Mouse (Mus musculus) midbrain, embryonic 11.5 days (tissue): ENCODE measurements around the gene Stn1. TPM values are rescaled to one million over a fixed set of nuclear protein-coding genes. Genes with fewer than 3 reads are reported as not detected.

ENCODE experiments used
- ATAC-seq: fragments of 200-750 bp; cut with Nextera tagmentation; 2 replicates; pipeline ENCODE4 v1.8.0; 2017; ENCODE audit warnings: moderate TSS enrichment, moderate library complexity; ENCODE audit not compliant: low FRiP score
- DNase-seq: peaks from one replicate; pipeline ENCODE4 v3.0.0; 2015; ENCODE audit warnings: low spot score; ENCODE audit errors: missing footprints
- H3K27ac ChIP-seq: fragments of 300-500 bp; sonication (generic); 2 replicates; pipeline ENCODE4 v1.5.1; 2014; ENCODE audit warnings: low read depth, low read length
- H3K27me3 ChIP-seq: fragments of 300-500 bp; sonication (generic); 2 replicates; pipeline ENCODE4 v1.6.1; 2014; ENCODE audit warnings: mild to moderate bottlenecking, low read length, moderate library complexity, mixed read lengths; ENCODE audit not compliant: control insufficient read depth, insufficient read depth
- H3K36me3 ChIP-seq: fragments of 300-500 bp; sonication (generic); 2 replicates; pipeline ENCODE4 v1.6.1; 2014; ENCODE audit warnings: mild to moderate bottlenecking, low read length, moderate library complexity, mixed read lengths; ENCODE audit not compliant: control insufficient read depth, insufficient read depth
- H3K4me1 ChIP-seq: fragments of 300-500 bp; sonication (generic); 2 replicates; pipeline ENCODE4 v1.6.1; 2014; ENCODE audit warnings: low read length; ENCODE audit not compliant: control insufficient read depth, insufficient read depth
- H3K4me2 ChIP-seq: fragments of 300-500 bp; sonication (generic); 2 replicates; pipeline ENCODE4 v1.6.1; 2014; ENCODE audit warnings: mild to moderate bottlenecking, moderate library complexity
- H3K4me3 ChIP-seq: fragments of 300-500 bp; sonication (generic); 2 replicates; pipeline ENCODE4 v1.5.1; 2014; ENCODE audit warnings: low read depth, low read length
- H3K9ac ChIP-seq: fragments of 300-500 bp; sonication (generic); 2 replicates; pipeline ENCODE4 v1.6.1; 2014; ENCODE audit warnings: low read length
- H3K9me3 ChIP-seq: fragments of 300-500 bp; sonication (generic); 2 replicates; pipeline ENCODE4 v1.6.1; 2016; ENCODE audit warnings: low read length; ENCODE audit not compliant: control insufficient read depth
- WGBS: fragments of 180-500 bp; shearing (Covaris S2); extraction: QIAGEN DNeasy Blood & Tissue Kit; methylation state at CpG from one replicate; pipeline ENCODE4 v1.1.7; 2014; 5-methylcytosine and 5-hydroxymethylcytosine counted together
- polyA plus RNA-seq: library from polyadenylated mRNA; unstranded; fragments of >200 nt; fragmentation: Nextera tagmentation; extraction: Ambion mirVana; gene quantifications from 2 replicates; pipeline ENCODE4 v1.2.1, GENCODE M21; 2014

Gene Stn1
- polyA plus RNA-seq, 1 experiment from 2014 or later, result 43.9 TPM

- Histone ChIP-seq H3K9ac (no peak overlapping the region), H3K4me1 (no peaks in the 10 kb centered on the region), H3K4me2 (no peak overlapping the region), H3K9me3 (no peaks in the 10 kb centered on the region), H3K36me3 (no peaks in the 10 kb centered on the region), H3K27me3 (no peaks in the 10 kb centered on the region), H3K27ac (no peak overlapping the region), H3K4me3 (no peak overlapping the region)
- DNase-seq, result no peak
- 88% methylated on average over 3 of the region's 3 CpGs for WGBS
- no peak for ATAC-seq
Observed at GRCm38 (mm10) chr19:47483346-47483745, 54.0 kb downstream of the Stn1 start.

GRCm38 (mm10) chr19:47473453-47473852, 63.9 kb downstream of the Stn1 start:
- no peaks in the 10 kb centered on the region for H3K27me3 ChIP-seq
- H3K9me3 ChIP-seq, result no peaks in the 10 kb centered on the region
- H3K4me1 ChIP-seq, result peaks cover 9% of the 10 kb centered on the region
- H3K4me3 ChIP-seq, result no peak overlapping the region
- 89% methylated on average over 3 of the region's 3 CpGs for WGBS
- H3K27ac ChIP-seq, result no peak overlapping the region
- DNase-seq (no peak), ATAC-seq (no peak)
- no peak overlapping the region for H3K4me2 ChIP-seq
- H3K36me3 ChIP-seq, result no peaks in the 10 kb centered on the region
- H3K9ac ChIP-seq, result no peak overlapping the region

GRCm38 (mm10) chr19:47472881-47473400, 64.4 kb downstream of the Stn1 start:
- no peak overlapping the region for H3K4me3 ChIP-seq
- no peaks in the 10 kb centered on the region for H3K36me3 ChIP-seq
- H3K4me2 ChIP-seq, result no peak overlapping the region
- H3K27me3 ChIP-seq, result no peaks in the 10 kb centered on the region
- no peak overlapping the region for H3K9ac ChIP-seq
- 51% methylated on average over 15 of the region's 15 CpGs for WGBS
- no peak overlapping the region for H3K27ac ChIP-seq
- peak; percentile 52; the same call in 1 of the 2 replicates for ATAC-seq
- DNase-seq, result no peak
- H3K9me3 ChIP-seq, result no peaks in the 10 kb centered on the region
- H3K4me1 ChIP-seq, result peaks cover 9% of the 10 kb centered on the region

- 79% methylated on average over 4 of the region's 4 CpGs for whole genome bisulfite sequencing
- DNase-seq, result no peak
- no peaks in the 10 kb centered on the region for H3K36me3 ChIP-seq
- H3K9ac ChIP-seq, result no peak overlapping the region
- H3K27me3 ChIP-seq, result no peaks in the 10 kb centered on the region
- no peaks in the 10 kb centered on the region for H3K9me3 ChIP-seq
- ATAC-seq, result no peak
- H3K4me2 ChIP-seq, result no peak overlapping the region
- no peak overlapping the region for H3K4me3 ChIP-seq
- H3K27ac ChIP-seq, result no peak overlapping the region
- peaks cover 9% of the 10 kb centered on the region for H3K4me1 ChIP-seq
Observed at GRCm38 (mm10) chr19:47471808-47472207, 65.5 kb downstream of the Stn1 start.

GRCm38 (mm10) chr19:47468750-47469149, 68.6 kb downstream of the Stn1 start:
- H3K27ac ChIP-seq, result no peak overlapping the region
- WGBS, result 81% methylated on average over 3 of the region's 3 CpGs
- H3K4me2 ChIP-seq, result no peak overlapping the region
- no peak overlapping the region for H3K4me3 ChIP-seq
- ATAC-seq, result no peak
- peaks cover 14% of the 10 kb centered on the region for H3K4me1 ChIP-seq
- DNase-seq, result no peak
- H3K9ac ChIP-seq, result no peak overlapping the region
- H3K9me3 ChIP-seq, result no peaks in the 10 kb centered on the region
- no peaks in the 10 kb centered on the region for H3K36me3 ChIP-seq
- peaks cover 4% of the 10 kb centered on the region; the same call in 1 of the 2 replicates for H3K27me3 ChIP-seq

GRCm38 (mm10) chr19:47466775-47467174, 70.5 kb downstream of the Stn1 start:
- Histone ChIP-seq H3K4me1 (peaks cover 15% of the 10 kb centered on the region), H3K4me3 (no peak overlapping the region), H3K36me3 (no peaks in the 10 kb centered on the region), H3K9ac (no peak overlapping the region), H3K27me3 (peaks cover 4% of the 10 kb centered on the region; the same call in 1 of the 2 replicates), H3K27ac (no peak overlapping the region), H3K4me2 (no peak overlapping the region), H3K9me3 (no peaks in the 10 kb centered on the region)
- ATAC-seq (no peak), DNase-seq (no peak)
- WGBS, result 79% methylated on average over 8 of the region's 8 CpGs

GRCm38 (mm10) chr19:47465467-47465866, 71.8 kb downstream of the Stn1 start:
- ATAC-seq (no peak), DNase-seq (no peak)
- Histone ChIP-seq H3K4me1 (peaks cover 15% of the 10 kb centered on the region), H3K36me3 (no peaks in the 10 kb centered on the region), H3K27me3 (peaks cover 4% of the 10 kb centered on the region; the same call in 1 of the 2 replicates), H3K9me3 (no peaks in the 10 kb centered on the region), H3K9ac (no peak overlapping the region), H3K4me2 (no peak overlapping the region), H3K4me3 (no peak overlapping the region), H3K27ac (no peak overlapping the region)
- 68% methylated on average over 9 of the region's 9 CpGs for WGBS

- ATAC-seq, result peak; percentile 91
- Histone ChIP-seq H3K4me2 (peak within 1 kb of the TSS; percentile 89), H3K27me3 (peaks cover 4% of the 10 kb centered on the region; the same call in 1 of the 2 replicates), H3K36me3 (no peaks in the 10 kb centered on the region), H3K9me3 (no peaks in the 10 kb centered on the region), H3K9ac (peak within 1 kb of the TSS; percentile 85), H3K27ac (peak within 1 kb of the TSS; percentile 77), H3K4me1 (peaks cover 15% of the 10 kb centered on the region), H3K4me3 (peak within 1 kb of the TSS; percentile 70)
- DNase-seq, result peak; percentile 96
- 1% methylated on average over 49 of the region's 70 CpGs for WGBS
Observed at GRCm38 (mm10) chr19:47464304-47465241, 72.7 kb downstream of the Stn1 start, which contains the start of gene Sh3pxd2a. TSS of gene Sh3pxd2a (minus strand) at chr19:47464401.
